Mouse (Mus musculus) T-helper 2 cell (primary cell): ENCODE data around the gene Vill.

ENCODE experiments used
- in situ Hi-C: fragments of 300-600 bp; cut with MboI, MseI; formaldehyde crosslinking; loops from one replicate; pipeline ENCODE4 v1.15.1; 2025; ENCODE audit warnings: high pct_unique_total_duplicates

Vill gene

DNA sequence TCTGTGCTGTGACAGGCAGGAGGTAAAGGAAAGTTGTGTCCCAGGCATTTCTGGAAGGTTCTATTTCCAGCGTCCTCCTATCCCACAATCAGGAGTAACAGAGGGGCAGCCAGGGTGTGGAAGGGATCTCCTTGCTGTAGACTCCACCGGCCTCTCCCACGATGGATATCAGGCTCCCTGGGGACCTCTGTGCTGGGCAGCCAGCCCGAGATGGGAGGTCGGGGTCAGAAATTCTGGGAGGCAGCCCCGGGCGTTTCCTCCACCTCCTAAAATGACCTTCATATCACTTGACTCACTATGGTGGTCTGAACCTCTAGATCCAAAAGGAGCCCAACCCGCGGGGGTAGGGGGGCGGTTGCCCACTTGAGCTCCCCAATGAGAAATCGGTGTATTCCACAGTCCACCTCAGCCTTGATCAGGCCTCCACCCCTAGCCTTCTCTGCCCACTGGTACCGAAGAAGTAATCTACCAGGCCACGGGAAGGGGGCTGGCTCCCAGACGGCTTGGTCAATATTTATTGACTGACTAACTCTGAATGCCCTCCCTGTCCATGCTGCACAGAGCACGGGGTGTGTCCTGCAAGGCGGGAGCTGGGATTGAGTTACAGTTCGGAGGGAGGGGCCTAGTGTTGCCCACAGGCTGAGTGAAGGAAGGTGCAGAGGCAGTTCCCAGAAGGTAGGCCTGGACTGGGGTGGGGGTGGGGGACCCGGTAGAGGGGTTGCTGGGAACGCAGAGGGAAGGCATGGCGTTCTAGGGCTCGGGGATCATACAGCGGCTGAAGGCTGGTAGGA lies at the start of gene Vill:
TSS of gene Vill (plus strand) at position 625 of the 791 bp plus-strand sequence.
- in situ Hi-C loops = no loop called here

DNA sequence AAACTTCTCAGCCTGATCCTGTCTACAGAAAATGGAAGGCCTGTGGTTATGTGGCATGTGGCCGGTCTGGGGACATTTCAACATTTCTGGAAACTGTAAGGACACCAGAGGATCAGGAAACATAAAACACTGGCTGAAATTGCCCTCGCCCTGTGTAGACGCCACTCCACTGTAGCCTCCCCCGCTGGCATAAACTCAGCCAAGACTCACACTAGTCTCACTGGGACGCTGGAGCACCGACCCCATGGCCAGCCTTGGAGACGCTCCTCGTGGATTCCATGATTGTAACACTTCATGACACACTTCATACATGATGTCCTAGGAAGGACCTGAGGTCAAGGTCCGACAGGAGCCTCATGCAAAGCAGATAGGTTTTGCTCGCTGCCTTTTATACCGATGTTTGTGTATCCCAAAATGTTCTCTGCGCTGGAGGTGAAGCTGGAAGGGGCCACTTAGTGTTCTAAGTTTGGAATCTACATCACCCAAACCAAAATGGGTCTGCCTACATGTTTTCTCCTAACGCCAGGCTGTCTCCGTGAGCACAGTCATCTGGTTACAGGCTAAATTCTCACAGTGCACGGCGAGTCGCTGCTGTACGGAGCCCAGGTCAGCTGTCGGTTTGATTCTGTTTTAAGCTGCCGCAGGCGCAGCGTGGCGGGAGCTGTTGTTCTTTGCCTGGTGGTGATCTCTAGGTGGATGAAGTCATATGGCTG lies 48.4 kb upstream of the Vill start:
- in situ Hi-C loops = no loop called here

DNA sequence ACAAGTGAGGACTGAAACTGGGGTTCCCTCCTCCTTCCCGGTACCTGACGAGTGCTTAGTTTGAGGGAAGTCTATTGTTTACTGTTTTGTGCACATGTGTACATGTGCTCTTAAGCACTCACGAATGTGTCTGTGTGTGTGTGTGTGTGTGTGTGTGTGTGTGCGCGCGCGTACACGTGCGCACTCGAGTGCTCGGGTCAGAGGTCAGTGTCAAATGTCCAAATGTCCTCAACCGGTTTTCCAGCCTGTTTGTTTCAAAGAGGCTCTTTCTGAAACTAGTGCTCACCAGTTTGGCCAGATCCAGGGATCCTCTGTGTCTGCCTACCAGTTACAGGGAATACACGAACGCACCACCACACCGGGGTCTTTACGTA lies 47.9 kb upstream of the Vill start:
- in situ Hi-C loops = no loop called here

DNA sequence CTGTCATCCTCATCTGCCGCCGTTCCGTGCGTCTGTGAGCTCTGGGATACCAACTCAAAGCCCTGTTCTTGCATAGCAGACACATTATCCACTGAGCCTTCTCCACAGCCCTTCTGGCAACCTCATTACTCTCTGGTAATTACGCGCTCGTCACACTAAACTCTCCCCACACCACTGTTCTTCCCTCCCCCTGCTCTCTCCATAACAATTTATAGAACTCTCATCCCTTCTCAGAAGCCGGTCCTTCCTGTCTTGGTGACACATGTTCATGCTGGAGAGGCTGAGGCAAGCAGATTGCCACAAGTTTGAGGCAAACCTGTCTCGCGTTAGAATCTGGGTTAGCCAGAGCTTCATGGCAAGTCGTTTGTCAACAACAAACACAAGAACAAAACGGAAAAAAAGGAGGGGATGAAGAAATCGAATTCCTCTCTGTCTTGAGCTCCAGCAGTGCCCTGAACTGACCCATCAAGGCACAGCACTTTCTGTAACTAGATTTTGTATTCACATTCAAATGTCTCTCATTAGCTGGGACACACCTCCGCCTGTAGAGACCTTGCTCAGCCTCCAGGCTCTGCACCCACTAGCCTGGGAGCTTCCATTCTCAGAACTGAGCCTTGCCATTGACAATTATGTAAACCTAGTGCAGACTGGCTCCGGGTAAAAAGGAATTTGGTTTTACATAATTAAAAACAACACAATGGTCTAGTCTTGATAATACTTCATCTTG lies 47.1 kb upstream of the Vill start:
- in situ Hi-C loops = no loop called here

DNA sequence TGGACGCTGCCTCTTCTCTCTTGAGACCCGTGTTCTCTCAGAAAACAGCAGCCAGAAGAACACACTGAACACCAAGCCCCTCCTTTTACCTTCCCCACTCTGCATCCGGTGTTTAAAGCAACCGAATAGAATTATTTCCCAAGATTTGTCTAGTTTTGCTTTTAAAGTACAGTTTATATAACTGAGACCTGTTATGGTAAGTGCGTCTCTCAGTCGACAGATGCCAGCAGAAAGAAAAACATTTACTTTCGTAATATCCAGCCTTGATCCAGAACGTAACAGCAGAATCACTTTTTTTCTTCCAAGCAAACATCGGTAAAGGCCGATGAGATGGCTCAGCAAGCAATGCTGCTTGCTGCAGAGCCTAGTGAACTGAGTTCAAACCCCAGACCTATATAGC lies 45.3 kb upstream of the Vill start:
- in situ Hi-C loops = no loop called here

DNA sequence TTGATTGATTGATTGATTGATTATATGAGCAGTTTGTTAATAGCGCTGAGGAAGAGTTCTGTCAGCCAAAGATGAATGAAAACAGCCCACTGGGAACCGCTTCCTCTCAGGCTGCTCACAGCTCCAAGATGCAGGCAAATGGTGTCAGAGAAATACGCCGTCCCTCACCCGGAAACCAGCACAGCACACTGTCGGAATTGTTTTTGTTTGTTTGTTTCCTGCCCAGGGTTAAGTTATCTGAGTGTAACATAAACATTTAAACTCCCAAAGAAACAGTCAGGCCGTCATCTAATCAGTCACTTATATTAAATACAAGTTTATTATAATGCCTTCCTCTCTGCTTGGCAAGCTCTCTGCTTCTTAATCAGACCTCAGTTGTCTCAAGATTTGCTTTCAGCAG lies 43.7 kb upstream of the Vill start:
- in situ Hi-C loops = no loop called here

DNA sequence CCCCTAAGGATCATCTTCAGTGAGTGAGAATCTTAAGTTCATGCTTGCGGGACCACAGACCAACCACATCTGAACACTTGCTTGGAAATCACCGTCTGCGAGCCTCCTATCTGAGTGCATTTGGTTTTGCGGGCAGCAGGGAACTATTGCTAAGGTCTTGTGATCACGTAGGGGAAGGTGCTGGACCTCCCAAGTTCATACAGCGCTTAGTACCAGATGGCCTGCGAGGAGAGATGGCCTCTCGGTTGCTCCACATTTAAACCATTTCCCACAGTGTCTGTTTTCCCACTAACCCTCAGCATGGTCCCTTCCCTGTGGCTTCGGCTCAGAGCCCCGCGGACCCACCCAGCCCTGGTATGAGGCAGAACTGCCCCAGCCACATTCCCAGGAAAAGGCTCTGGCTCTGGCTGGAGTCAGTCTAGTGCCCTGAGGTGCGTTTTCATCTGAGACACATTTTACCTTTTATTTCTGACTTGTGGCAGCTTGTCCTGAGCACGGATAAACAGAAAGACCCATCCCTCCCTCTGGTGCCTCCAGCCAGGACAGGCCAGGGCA lies 42.3 kb upstream of the Vill start:
- in situ Hi-C loops = no loop called here

DNA sequence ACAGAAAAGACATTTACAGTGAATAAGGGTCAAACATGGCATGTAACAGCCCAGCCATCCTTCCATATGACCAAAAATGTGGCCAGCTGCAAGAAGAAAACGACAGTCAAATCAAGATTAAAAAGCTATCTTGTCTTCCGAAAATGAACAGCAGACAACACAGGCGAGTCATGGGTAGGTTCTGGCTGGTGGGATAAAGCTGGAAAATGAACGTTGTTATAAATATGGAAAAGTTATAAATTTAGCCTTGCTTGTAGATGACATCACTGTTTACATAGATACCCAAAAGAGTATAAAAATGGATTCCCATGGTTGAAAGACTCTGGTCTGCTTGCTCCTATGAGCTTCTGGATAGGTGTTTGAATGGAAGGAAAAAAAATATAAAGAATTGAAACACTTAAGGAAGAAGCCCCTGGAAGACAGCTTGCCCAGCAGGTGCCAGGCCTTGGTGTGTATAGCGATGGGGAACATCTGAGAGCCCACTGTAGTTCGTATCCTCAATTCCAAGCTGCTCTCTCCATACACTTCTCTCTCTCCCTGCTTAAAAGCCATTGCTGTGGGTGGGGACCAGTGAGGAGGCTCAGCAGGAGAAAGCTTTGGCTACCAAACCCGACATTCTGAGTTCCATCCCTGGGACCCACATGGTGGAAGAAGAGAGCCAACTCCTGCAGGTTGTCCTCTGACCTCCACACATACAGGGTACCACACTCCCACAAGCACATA lies 35.6 kb upstream of the Vill start:
- in situ Hi-C loops = no loop called here

DNA sequence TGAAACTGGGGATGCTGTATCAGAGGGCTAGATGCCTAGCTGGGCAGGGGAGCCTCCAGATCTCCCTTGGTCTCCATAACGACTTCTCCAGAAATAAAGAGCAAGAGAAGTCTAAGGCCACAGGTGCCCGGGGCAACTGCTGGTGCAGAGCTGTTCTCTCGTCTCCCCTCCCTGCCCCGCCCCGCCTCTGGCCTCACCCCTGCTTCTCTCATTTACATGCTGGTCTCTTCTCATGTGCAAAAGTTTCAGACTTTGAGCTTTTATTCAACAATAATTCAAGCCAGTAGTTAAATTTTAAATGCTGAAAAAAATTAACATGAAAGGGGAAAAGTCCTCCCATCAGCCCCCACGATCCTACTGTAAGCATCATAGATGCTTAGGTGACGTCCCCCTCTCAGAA lies 30.8 kb upstream of the Vill start:
- in situ Hi-C loops = no loop called here

DNA sequence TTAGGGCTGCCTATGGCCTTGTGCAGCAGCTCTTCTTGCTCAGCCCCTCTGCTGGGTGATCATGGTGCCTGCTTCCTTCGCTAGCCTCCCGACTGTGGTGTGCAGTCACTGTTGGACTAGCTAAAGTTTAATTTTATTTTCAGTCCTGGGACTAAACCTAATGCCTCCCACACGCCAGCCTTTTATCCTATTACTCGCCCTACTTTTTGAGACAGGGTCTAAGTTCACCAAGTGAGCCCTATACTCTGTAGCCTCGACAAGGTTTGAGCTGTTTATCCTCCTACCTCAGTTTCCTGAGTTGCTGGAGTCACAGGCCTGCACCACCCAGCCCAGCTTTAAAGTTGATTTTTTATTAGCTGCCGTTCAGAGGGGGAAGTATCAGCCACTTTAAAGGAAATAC lies 27.3 kb upstream of the Vill start:
- in situ Hi-C loops = no loop called here

DNA sequence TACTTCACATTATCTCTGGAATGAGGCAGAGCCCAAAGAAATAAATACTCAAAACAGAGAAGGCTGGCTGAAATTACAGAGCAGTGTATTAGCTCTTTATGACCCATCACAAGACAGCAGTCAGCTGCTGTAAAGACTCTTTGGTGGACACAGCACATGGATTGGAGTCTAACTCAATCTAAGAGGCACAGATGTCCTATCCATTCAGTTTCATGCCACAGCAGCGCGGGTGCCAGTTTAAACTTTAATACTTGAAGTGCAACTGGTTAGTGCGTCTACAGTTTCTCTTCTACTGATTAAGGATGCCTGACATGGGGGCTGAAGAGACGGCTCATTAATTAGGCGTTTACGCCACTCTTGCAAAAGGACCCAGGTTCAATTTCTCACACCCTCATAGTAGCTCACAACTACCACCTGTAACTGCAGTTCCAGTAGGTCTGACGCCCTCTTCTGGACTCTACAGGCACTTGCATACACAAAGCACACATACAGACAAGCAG lies 26.7 kb upstream of the Vill start:
- in situ Hi-C loops = no loop called here

DNA sequence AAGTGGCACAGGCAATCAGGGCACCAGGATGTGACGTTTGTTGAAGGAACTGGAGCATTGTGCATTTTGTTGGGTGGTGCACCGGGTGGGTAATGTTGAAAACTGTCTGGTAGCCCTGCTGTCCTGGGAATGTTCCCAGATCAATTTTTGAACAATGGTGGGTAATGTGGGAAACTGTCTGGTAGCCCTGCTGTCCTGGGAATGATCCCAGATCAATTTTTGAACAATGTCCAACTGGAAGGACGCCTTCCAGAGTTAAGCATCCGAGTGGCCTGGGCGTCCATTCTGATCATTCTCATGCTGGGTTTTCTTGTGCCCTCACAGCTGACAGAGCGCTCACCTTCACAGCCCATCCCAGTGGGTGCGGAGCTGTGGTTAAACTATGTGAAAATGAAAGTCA lies 25.2 kb upstream of the Vill start:
- in situ Hi-C loops = no loop called here

DNA sequence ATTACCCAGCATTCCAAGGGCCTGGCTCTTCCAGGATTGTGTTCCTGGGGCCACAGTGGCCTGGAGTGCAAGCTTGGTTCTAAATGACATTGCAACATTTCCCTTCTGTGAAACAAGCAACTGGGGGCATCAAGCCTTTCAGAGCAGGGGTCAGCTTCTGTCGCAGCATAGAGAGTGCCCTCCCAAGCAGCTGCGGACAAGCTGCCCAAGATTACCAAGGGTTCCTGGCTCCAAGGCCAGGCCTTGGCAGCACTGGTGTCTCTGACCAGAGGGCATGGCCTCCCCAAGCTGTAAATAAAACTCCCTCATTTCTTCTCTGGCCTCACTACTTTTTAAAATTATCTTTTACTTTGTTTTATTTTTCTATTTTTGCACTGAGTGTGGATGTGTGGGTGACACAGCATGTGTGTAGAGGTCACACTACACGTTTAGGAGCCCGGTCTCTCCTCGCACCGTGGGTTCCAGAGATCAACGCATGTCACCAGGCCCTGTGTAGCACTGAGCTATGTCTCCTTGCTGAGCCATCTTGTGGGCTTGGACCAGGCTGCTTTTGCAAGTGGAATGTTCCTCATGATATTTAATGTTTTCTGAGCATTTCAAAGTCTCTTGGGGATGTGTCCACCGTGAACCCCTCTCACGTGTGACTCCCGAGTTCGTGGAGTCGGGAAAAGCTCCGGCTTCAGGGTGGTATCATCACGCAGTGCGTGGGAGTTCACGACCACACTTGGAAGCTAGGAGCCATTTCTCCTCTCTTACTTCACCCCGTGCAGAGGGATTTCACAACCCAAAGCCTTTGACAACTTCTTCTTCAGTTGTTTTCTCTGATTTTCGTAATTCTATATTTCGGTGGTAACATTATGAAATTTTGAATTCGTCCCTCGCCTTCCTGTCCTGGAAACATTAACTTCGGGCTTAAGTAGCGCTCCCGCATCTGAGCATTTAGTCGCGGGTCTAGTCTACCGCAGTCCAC lies 24.1 kb upstream of the Vill start:
- in situ Hi-C loops = no loop called here

DNA sequence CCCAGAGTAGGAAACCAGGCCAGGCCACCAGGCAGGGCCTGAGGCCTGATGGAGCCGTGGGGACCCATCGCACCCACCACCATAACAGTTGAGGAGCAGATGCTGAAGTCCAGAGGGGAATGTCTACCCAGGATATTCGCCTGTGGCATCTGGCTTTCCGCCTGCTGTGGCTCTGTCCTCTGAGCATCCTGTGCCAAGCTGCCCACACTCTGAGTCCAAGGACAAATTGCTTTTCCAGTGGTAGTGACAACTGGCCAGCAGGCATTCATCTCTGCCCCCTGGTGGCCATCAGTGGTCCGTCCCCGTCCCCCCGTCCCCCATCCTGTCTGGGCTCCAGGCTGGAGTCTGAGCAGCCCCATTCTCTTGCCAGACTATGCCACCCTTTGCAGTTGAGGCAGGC lies 23.0 kb upstream of the Vill start:
- in situ Hi-C loops = no loop called here

DNA sequence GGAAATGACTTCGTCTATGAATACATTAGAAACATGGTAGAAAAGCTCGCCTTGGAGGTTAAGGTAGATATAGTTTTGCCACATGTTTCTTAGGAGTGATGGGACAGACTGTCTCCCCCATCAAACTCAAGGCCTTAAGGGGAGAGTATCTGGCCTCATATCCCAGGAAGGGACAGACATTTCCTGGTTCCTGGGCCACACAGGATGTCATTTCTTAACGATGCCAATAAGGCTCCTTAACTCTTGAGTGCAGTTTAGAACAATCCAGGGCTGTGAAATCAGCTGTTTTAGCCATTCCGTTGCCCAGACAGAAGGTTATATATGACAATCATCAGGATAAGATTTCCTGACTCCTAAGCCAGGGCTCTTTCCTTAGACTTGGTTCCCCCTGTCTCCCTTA lies 21.5 kb upstream of the Vill start:
- in situ Hi-C loops = no loop called here

DNA sequence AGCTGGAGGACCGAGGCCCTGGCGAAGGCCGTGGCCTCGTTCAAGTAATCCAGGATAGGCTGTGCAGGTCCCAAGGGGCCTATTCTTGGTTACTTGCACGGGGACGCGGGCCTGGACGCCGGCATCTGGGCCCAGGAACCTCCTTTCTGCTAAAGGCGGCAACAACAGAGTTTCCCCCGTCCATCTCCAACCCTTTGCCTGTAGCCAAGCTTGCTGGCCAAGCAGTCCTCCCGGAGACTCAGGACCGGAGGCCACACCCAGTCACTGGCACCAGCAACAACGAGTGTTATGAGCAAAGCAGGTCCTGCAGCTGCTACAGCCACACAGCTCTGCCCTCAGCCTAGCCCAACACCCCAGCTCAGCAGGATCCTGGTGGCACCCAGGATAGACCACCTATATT lies 20.8 kb upstream of the Vill start:
- in situ Hi-C loops = no loop called here

DNA sequence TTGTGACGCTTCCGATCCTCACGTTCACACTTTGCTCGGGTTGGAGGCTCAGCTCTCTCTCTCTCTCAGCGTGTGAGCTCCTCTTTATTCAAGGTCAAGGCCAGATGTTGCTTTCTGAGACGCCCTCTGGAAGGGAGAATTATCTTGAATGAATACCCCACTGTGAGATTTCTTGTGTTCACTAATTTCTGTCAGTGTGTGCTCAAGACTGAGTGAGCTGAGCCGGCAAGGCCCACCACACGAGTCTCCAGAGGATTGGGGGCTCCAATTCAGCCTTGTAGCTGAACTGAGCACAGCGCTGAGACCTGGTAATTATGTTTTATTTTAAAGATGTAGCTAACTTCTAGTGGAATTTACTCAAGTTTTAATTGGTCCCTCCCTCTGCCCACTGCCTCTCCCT lies 20.0 kb upstream of the Vill start:
- in situ Hi-C loops = no loop called here

DNA sequence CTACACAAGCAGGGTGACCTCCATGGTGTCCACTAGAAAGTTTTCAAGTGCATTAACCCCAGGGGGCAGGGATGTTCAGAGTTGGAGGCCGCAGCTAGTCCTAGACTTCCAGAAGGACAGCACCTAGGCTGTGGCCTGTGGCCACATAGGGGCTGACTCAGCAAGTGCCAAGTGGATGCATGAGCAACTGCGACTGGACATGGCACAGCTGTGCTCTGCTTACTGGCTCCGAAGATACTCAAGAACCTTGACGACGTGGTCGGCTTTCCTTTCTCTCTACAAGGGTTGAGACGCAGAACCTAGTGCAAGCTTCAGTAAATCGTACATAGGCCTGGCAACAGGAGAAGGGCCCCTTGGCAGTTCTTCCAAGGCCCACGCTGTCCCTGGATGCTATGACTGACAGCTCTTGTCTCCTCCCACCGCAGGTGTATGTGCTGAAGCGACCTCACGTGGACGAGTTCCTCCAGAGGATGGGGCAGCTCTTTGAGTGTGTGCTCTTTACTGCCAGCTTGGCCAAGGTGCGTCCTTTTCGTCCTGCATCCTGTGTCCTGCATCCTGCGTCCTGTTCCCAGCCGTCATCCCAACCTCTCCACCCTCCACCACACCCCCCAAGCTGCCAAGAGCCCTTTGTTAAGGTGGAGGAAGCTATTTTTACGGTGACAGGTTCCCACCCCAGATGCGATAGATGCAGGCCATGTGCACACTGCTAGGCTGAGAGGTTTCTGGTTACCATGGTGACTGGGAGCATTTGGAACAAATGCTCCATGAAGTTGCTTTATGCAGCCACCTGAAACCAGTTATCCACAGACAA lies 19.3 kb upstream of the Vill start:
- in situ Hi-C loops = no loop called here

DNA sequence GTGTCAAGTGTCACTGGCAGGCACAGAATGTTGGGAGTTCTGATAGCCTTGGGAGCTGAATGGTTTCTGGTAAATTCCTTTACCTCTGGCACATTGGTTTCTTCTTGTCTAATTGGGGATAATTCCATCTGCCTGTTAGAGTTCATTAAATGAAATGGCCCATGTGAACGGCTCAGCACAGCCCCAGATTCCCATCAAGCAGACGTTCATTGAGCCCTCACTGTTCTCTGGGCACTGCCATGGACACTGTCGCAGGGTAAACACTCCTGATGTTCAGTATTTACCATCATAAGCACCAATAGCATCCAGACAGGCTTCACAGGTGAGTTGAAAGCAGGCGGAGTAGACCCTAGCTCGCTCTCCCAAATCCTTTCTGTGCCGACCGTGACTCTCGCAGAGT lies 18.5 kb upstream of the Vill start:
- in situ Hi-C loops = no loop called here
